Mouse (Mus musculus) forebrain, embryonic 15.5 days (tissue): ENCODE measurements around the gene Rrp9. TPM values are rescaled to one million over a fixed set of nuclear protein-coding genes. Genes with fewer than 3 reads are reported as not detected.

Experiments
- ATAC-seq: fragments of 200-750 bp; cut with Nextera tagmentation; replicated peaks from 2 replicates; pipeline ENCODE4 v1.8.0; 2017; ENCODE audit warnings: mild to moderate bottlenecking, moderate TSS enrichment, moderate library complexity
- H3K27ac ChIP-seq: fragments of 300-500 bp; sonication (generic); replicated peaks from 2 replicates; pipeline ENCODE4 v1.5.1; 2015; ENCODE audit warnings: mild to moderate bottlenecking, inconsistent platforms
- H3K27me3 ChIP-seq: fragments of 300-500 bp; sonication (generic); 2 replicates; pipeline ENCODE4 v1.6.1; 2015; ENCODE audit warnings: inconsistent platforms
- H3K36me3 ChIP-seq: fragments of 300-500 bp; sonication (generic); 2 replicates; pipeline ENCODE4 v1.6.1; 2015; ENCODE audit warnings: mild to moderate bottlenecking, inconsistent platforms
- H3K4me1 ChIP-seq: fragments of 300-500 bp; sonication (generic); 2 replicates; pipeline ENCODE4 v1.6.1; 2015; ENCODE audit warnings: inconsistent platforms
- H3K4me2 ChIP-seq: fragments of 300-500 bp; sonication (generic); replicated peaks from 2 replicates; pipeline ENCODE4 v1.6.1; 2015; ENCODE audit warnings: mild to moderate bottlenecking, inconsistent platforms
- H3K4me3 ChIP-seq: fragments of 300-500 bp; sonication (generic); 2 replicates; pipeline ENCODE4 v1.5.1; 2015; ENCODE audit warnings: mild to moderate bottlenecking, inconsistent platforms
- H3K9ac ChIP-seq: fragments of 300-500 bp; sonication (generic); replicated peaks from 2 replicates; pipeline ENCODE4 v1.6.1; 2015; ENCODE audit warnings: mild to moderate bottlenecking, inconsistent platforms
- H3K9me3 ChIP-seq: fragments of 300-500 bp; sonication (generic); 2 replicates; pipeline ENCODE4 v1.6.1; 2016; ENCODE audit warnings: inconsistent platforms
- WGBS: fragments of 180-500 bp; shearing (Covaris S2); methylation state at CpG from one replicate; pipeline ENCODE4 v1.1.7; 2015; ENCODE audit warnings: mixed read lengths; 5-methylcytosine and 5-hydroxymethylcytosine counted together
- polyA plus RNA-seq: library from polyadenylated mRNA; unstranded; fragments of >200 nt; fragmentation: Nextera tagmentation; extraction: Ambion mirVana; gene quantifications from 2 replicates; pipeline ENCODE4 v1.2.1, GENCODE M21; 2015

Gene Rrp9
- polyA plus RNA-seq, 1 experiment from 2014 or later: 57.9 TPM

GRCm38 (mm10) chr9:106450661-106451060 lies 25.1 kb upstream of the Rrp9 start:
- Histone ChIP-seq H3K4me1 (peaks cover 58% of the 10 kb centered on the region), H3K9me3 (no peaks in the 10 kb centered on the region), H3K4me2 (no peak overlapping the region), H3K27ac (no peak overlapping the region), H3K9ac (no peak overlapping the region), H3K27me3 (no peaks in the 10 kb centered on the region), H3K4me3 (no peak overlapping the region), H3K36me3 (no peaks in the 10 kb centered on the region)
- no peak for ATAC-seq
- 21% methylated on average over 9 of the region's 9 CpGs for WGBS

GRCm38 (mm10) chr9:106451298-106451697 lies 24.5 kb upstream of the Rrp9 start:
- 77% methylated on average over 11 of the region's 11 CpGs for WGBS
- no peaks in the 10 kb centered on the region for H3K27me3 ChIP-seq
- no peak overlapping the region for H3K4me3 ChIP-seq
- no peak overlapping the region for H3K9ac ChIP-seq
- H3K4me2 ChIP-seq: no peak overlapping the region
- no peak overlapping the region for H3K27ac ChIP-seq
- no peak for ATAC-seq
- no peaks in the 10 kb centered on the region for H3K36me3 ChIP-seq
- H3K9me3 ChIP-seq: no peaks in the 10 kb centered on the region
- H3K4me1 ChIP-seq: peaks cover 62% of the 10 kb centered on the region

- 62% methylated on average over 2 of the region's 2 CpGs for WGBS
- no peak overlapping the region for H3K9ac ChIP-seq
These were observed 23.9 kb upstream of the Rrp9 start for GRCm38 (mm10) chr9:106451899-106452298.

GRCm38 (mm10) chr9:106452351-106452750 lies 23.4 kb upstream of the Rrp9 start:
- peaks cover 62% of the 10 kb centered on the region for H3K4me1 ChIP-seq
- H3K36me3 ChIP-seq: no peaks in the 10 kb centered on the region
- H3K9ac ChIP-seq: no peak overlapping the region
- H3K27me3 ChIP-seq: no peaks in the 10 kb centered on the region
- H3K9me3 ChIP-seq: no peaks in the 10 kb centered on the region
- H3K4me3 ChIP-seq: peak overlapping the region; percentile 77
- peak overlapping the region; percentile 93 for H3K27ac ChIP-seq
- peak overlapping the region; percentile 96 for H3K4me2 ChIP-seq
- ATAC-seq: no peak
- 19% methylated on average over 6 of the region's 6 CpGs for WGBS

More at GRCm38 (mm10) chr9:106451899-106452298, 23.9 kb upstream of the Rrp9 start:
- H3K9me3 ChIP-seq: no peaks in the 10 kb centered on the region
- no peak overlapping the region for H3K27ac ChIP-seq
- no peak for ATAC-seq
- no peaks in the 10 kb centered on the region for H3K36me3 ChIP-seq
- no peak overlapping the region for H3K4me2 ChIP-seq
- H3K4me1 ChIP-seq: peaks cover 62% of the 10 kb centered on the region
- no peak overlapping the region for H3K4me3 ChIP-seq
- H3K27me3 ChIP-seq: no peaks in the 10 kb centered on the region

- H3K27ac ChIP-seq: peak overlapping the region; percentile 93
- ATAC-seq: no peak
- H3K9ac ChIP-seq: peak overlapping the region; percentile 88
- peak overlapping the region; percentile 96 for H3K4me2 ChIP-seq
- H3K4me3 ChIP-seq: peak overlapping the region; percentile 77
- no peaks in the 10 kb centered on the region for H3K27me3 ChIP-seq
- WGBS: 4% methylated on average over 6 of the region's 7 CpGs
- no peaks in the 10 kb centered on the region for H3K9me3 ChIP-seq
- H3K4me1 ChIP-seq: peaks cover 63% of the 10 kb centered on the region
- no peaks in the 10 kb centered on the region for H3K36me3 ChIP-seq
These were observed 22.9 kb upstream of the Rrp9 start for GRCm38 (mm10) chr9:106452821-106453220.

GRCm38 (mm10) chr9:106453271-106454070 lies 22.3 kb upstream of the Rrp9 start, which contains the start of gene Pcbp4:
TSS of gene Pcbp4 (plus strand) at chr9:106453291.
- 1% methylated on average over 51 of the region's 74 CpGs for WGBS
- no peaks in the 10 kb centered on the region for H3K9me3 ChIP-seq
- H3K4me2 ChIP-seq: peak within 1 kb of the TSS; percentile 96
- no peaks in the 10 kb centered on the region for H3K36me3 ChIP-seq
- peak within 1 kb of the TSS; percentile 77 for H3K4me3 ChIP-seq
- peak within 1 kb of the TSS; percentile 88 for H3K9ac ChIP-seq
- H3K27ac ChIP-seq: peak within 1 kb of the TSS; percentile 93
- ATAC-seq: peak; percentile 72
- no peaks in the 10 kb centered on the region for H3K27me3 ChIP-seq
- H3K4me1 ChIP-seq: peaks cover 63% of the 10 kb centered on the region

GRCm38 (mm10) chr9:106454071-106454761 lies 21.5 kb upstream of the Rrp9 start:
- Histone ChIP-seq H3K4me3 (peak overlapping the region; percentile 77), H3K4me1 (peaks cover 61% of the 10 kb centered on the region), H3K27ac (peak overlapping the region; percentile 93), H3K27me3 (no peaks in the 10 kb centered on the region), H3K9me3 (no peaks in the 10 kb centered on the region), H3K9ac (peak overlapping the region; percentile 88), H3K36me3 (no peaks in the 10 kb centered on the region), H3K4me2 (peak overlapping the region; percentile 96)
- under 1% methylated on average over 19 of the region's 20 CpGs for WGBS
- peak; percentile 11 for ATAC-seq

- Histone ChIP-seq H3K27me3 (no peaks in the 10 kb centered on the region), H3K27ac (peak overlapping the region; percentile 93), H3K9ac (peak overlapping the region; percentile 88), H3K9me3 (no peaks in the 10 kb centered on the region), H3K4me2 (peak overlapping the region; percentile 96), H3K4me1 (peaks cover 68% of the 10 kb centered on the region), H3K36me3 (0 out of 2 replicates have a peak, but pooled peaks cover 3% of the 10 kb centered on the region), H3K4me3 (peak overlapping the region; percentile 77)
- WGBS: under 1% methylated on average over 17 of the region's 17 CpGs
- ATAC-seq: peak; percentile 44
These were observed 20.7 kb upstream of the Rrp9 start for GRCm38 (mm10) chr9:106454888-106455681.

GRCm38 (mm10) chr9:106456325-106457162 lies 19.2 kb upstream of the Rrp9 start:
- no peak for ATAC-seq
- Histone ChIP-seq H3K4me1 (peaks cover 64% of the 10 kb centered on the region), H3K27me3 (no peaks in the 10 kb centered on the region), H3K36me3 (peaks cover 14% of the 10 kb centered on the region; the same call in 1 of the 2 replicates), H3K4me3 (peak overlapping the region; percentile 77), H3K27ac (peak overlapping the region; percentile 93), H3K9me3 (no peaks in the 10 kb centered on the region), H3K9ac (peak overlapping the region; percentile 88), H3K4me2 (peak overlapping the region; percentile 96)
- 22% methylated on average over 15 of the region's 15 CpGs for WGBS

GRCm38 (mm10) chr9:106457163-106457559 lies 18.6 kb upstream of the Rrp9 start:
- Histone ChIP-seq H3K27ac (peak overlapping the region; percentile 93), H3K36me3 (peaks cover 20% of the 10 kb centered on the region), H3K4me1 (peaks cover 64% of the 10 kb centered on the region), H3K4me3 (peak overlapping the region; percentile 77), H3K27me3 (no peaks in the 10 kb centered on the region), H3K9ac (peak overlapping the region; percentile 88; the same call in 1 of the 2 replicates), H3K4me2 (peak overlapping the region; percentile 96), H3K9me3 (no peaks in the 10 kb centered on the region)
- 38% methylated on average over 9 of the region's 9 CpGs for WGBS
- no peak for ATAC-seq

GRCm38 (mm10) chr9:106457920-106458319 lies 17.8 kb upstream of the Rrp9 start:
- Histone ChIP-seq H3K4me1 (peaks cover 59% of the 10 kb centered on the region), H3K27ac (0 out of 2 replicates have a peak overlapping the region, but pooled peaks have one; percentile 12), H3K4me3 (no peak overlapping the region), H3K4me2 (no peak overlapping the region), H3K36me3 (peaks cover 25% of the 10 kb centered on the region), H3K27me3 (no peaks in the 10 kb centered on the region), H3K9ac (no peak overlapping the region), H3K9me3 (no peaks in the 10 kb centered on the region)
- no peak for ATAC-seq
- 51% methylated on average over 5 of the region's 5 CpGs for WGBS
